Mouse (Mus musculus) embryonic facial prominence, embryonic 12.5 days (tissue): ENCODE results near the gene Krtap5-5. TPM values are rescaled to one million over a fixed set of nuclear protein-coding genes. Genes with fewer than 3 reads are reported as not detected.
"Not testable (repeated sequence)": the region's sequence is repeated elsewhere in the genome, so short reads cannot be mapped to it uniquely, and the experiment has no call there.

ENCODE experiments used
- ATAC-seq: fragments of 200-750 bp; cut with Nextera tagmentation; 2 replicates; pipeline ENCODE4 v1.8.0; 2017; ENCODE audit not compliant: insufficient number of reproducible peaks, insufficient read depth, low FRiP score, low TSS enrichment
- H3K27ac ChIP-seq: fragments of 300-500 bp; sonication (generic); 2 replicates; pipeline ENCODE4 v1.5.1; 2016; ENCODE audit warnings: mild to moderate bottlenecking
- H3K27me3 ChIP-seq: fragments of 300-500 bp; sonication (generic); 2 replicates; pipeline ENCODE4 v1.6.1; 2016; ENCODE audit warnings: mild to moderate bottlenecking, moderate library complexity
- H3K36me3 ChIP-seq: fragments of 300-500 bp; sonication (generic); 2 replicates; pipeline ENCODE4 v1.6.1; 2016; ENCODE audit warnings: mild to moderate bottlenecking
- H3K4me1 ChIP-seq: fragments of 300-500 bp; sonication (generic); 2 replicates; pipeline ENCODE4 v1.6.1; 2016
- H3K4me2 ChIP-seq: fragments of 300-500 bp; sonication (generic); replicated peaks from 2 replicates; pipeline ENCODE4 v1.6.1; 2016; ENCODE audit warnings: mild to moderate bottlenecking, moderate library complexity
- H3K4me3 ChIP-seq: fragments of 300-500 bp; sonication (generic); 2 replicates; pipeline ENCODE4 v1.5.1; 2016; ENCODE audit warnings: mild to moderate bottlenecking
- H3K9ac ChIP-seq: fragments of 300-500 bp; sonication (generic); 2 replicates; pipeline ENCODE4 v1.6.1; 2016; ENCODE audit warnings: mild to moderate bottlenecking, moderate library complexity
- H3K9me3 ChIP-seq: fragments of 300-500 bp; sonication (generic); 2 replicates; pipeline ENCODE4 v1.6.1; 2016; ENCODE audit warnings: mild to moderate bottlenecking, moderate library complexity
- WGBS: fragments of 180-500 bp; shearing (Covaris S2); methylation state at CpG from one replicate; pipeline ENCODE4 v1.1.7; 2016; 5-methylcytosine and 5-hydroxymethylcytosine counted together
- polyA plus RNA-seq: library from polyadenylated mRNA; unstranded; fragments of >200 nt; fragmentation: Nextera tagmentation; extraction: Ambion mirVana; gene quantifications from 2 replicates; pipeline ENCODE4 v1.2.1, GENCODE M21; 2016

The Krtap5-5 gene
- polyA plus RNA-seq, result not detected in 2 replicates

DNA sequence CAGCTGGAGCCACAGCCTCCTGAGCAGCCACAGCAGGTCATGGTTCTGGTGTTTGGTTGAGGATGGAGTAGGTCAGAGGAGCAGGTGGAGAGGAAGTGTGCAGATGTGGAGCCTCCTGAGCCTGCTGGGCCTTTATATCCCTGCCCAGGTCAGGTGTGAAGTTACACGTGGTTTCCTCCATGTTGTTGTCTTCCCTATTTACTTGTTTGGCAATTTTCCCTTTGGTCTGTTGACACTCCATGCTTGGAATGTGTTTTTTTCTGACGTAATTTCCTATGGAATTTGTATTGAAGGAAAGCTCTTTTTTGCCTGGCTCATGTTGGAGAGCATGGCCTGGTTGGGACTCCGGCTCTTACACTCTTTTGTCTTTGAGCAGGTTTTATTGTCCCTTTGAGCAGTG, at the start of gene Krtap5-5:
Gene Krtap5-5 (minus strand): TSS at position 101 of the 400 bp plus-strand sequence.
- H3K4me1 ChIP-seq, ATAC-seq, H3K4me2 ChIP-seq, H3K27ac ChIP-seq, H3K36me3 ChIP-seq, H3K9me3 ChIP-seq, H3K4me3 ChIP-seq, H3K9ac ChIP-seq, H3K27me3 ChIP-seq: not testable (repeated sequence)
- WGBS, result 55% methylated on average over 3 of the region's 3 CpGs

DNA sequence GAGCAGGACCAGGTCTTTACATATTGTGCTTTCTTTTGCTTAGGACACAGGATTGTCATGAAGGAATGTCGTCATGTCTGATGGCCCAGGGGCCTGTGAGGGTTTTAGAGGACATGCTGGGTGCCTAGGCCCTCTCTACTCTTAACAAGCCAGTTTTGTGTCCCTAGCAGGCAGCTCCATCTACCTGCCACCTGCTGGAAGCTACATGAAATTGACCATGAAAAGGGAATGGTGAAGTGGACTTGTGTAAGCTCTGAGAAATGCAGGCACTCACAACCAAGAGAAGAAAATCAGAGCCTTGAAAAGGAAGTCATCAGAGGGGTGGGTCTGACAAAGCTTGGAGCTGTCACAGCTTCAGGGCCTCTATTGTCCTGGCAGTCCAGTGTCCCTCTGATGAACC, 49.5 kb upstream of the Krtap5-5 start:
- H3K4me3 ChIP-seq, H3K4me2 ChIP-seq, H3K9me3 ChIP-seq, H3K36me3 ChIP-seq, ATAC-seq, H3K9ac ChIP-seq, H3K4me1 ChIP-seq, H3K27ac ChIP-seq: not testable (repeated sequence)
- 0 out of 2 replicates have a peak, but pooled peaks cover 12% of the 10 kb centered on the region for H3K27me3 ChIP-seq
- WGBS, result 46% methylated on average over 1 of the region's 1 CpGs

DNA sequence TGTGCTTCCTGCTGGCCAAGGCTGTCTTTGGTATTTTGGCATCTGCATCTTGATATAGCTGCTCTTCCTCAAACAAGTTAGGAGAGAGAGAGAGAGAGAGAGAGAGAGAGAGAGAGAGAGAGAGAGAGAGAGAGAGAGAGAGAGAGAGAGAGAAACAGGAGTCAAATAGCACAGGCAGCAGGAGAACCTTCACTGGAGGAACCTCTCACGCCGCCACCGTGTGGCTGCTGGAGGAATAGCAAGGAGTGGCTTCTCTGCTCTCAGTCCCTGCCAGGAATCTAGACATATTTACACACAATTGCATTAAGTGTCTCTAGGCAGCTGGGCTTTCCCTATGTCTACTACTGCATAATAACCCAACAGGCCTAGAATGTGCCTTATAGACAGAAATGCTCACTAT, 48.4 kb upstream of the Krtap5-5 start:
- H3K4me3 ChIP-seq, H3K9ac ChIP-seq, H3K36me3 ChIP-seq, ATAC-seq, H3K9me3 ChIP-seq, H3K4me2 ChIP-seq, H3K4me1 ChIP-seq, H3K27ac ChIP-seq: not testable (repeated sequence)
- H3K27me3 ChIP-seq, result 0 out of 2 replicates have a peak, but pooled peaks cover 12% of the 10 kb centered on the region
- 0% methylated on average over 3 of the region's 3 CpGs for WGBS

DNA sequence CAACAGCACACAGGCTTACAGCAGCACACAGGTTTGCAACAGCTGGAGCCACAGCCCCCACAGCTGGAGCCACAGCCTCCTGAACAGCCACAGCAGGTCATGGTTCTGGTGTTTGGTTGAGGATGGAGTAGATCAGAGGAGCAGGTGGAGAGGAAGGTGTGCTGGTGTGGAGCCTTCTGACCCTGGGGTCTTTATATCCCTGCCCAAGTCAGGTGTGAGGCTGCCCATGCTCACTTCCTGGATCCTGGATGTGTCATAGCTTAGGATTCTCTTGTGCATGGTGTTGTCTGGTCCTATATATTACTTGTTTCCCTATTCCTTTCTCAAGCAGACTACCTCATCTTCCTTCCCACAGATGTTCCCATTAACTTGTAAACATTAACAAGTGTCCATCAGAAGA, 44.5 kb upstream of the Krtap5-5 start, which contains the start of gene Gm4559:
Gene Gm4559 (minus strand): TSS at position 101 of the 400 bp plus-strand sequence.
- not testable (repeated sequence) for H3K4me3 ChIP-seq, H3K4me2 ChIP-seq, H3K27me3 ChIP-seq, H3K9me3 ChIP-seq, ATAC-seq, H3K36me3 ChIP-seq, H3K27ac ChIP-seq, H3K4me1 ChIP-seq, H3K9ac ChIP-seq

DNA sequence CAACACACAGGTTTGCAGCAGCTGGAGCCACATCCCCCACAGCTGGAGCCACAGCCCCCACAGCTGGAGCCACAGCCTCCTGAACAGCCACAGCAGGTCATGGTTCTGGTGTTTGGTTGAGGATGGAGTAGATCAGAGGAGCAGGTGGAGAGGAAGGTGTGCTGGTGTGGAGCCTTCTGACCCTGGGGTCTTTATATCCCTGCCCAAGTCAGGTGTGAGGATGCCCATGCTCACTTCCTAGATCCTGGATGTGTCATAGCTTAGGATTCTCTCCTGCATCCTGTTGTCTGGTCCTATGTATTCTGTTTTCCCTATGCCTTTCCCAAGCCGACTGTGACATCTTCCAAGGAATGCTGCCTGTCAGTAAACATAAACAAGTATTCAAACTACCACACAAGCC, 28.5 kb upstream of the Krtap5-5 start, which contains the start of gene Gm2431:
Gene Gm2431 (minus strand): TSS at position 101 of the 400 bp plus-strand sequence.
- 36% methylated on average over 1 of the region's 1 CpGs for WGBS
- H3K4me2 ChIP-seq, H3K4me3 ChIP-seq, H3K27ac ChIP-seq, H3K4me1 ChIP-seq, H3K9me3 ChIP-seq, H3K9ac ChIP-seq, H3K36me3 ChIP-seq, ATAC-seq, H3K27me3 ChIP-seq: not testable (repeated sequence)

DNA sequence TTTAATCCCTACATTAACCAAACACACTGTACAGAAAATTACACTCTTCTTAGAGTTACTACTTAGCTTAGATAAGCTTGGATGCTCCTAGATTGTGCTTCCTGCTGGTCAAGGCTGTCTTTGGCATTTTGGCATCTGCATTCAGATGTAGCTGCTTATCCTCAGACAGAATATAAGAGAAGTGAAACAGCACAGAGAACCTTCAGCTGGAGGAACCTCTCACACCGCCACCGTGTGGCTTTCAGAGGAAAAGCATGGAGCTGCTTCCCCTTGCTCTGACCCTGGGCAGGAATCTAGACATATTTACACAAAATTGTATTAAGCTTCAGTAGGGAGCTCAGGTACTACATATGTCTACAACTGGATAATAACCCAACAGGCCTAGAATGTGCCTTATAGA, 25.7 kb upstream of the Krtap5-5 start:
- Histone ChIP-seq H3K9me3 (no peaks in the 10 kb centered on the region), H3K9ac (no peak overlapping the region), H3K36me3 (no peaks in the 10 kb centered on the region), H3K4me1 (no peaks in the 10 kb centered on the region), H3K27me3 (no peaks in the 10 kb centered on the region; the same call in 1 of the 2 replicates), H3K27ac (no peak overlapping the region), H3K4me3 (no peak overlapping the region), H3K4me2 (no peak overlapping the region)
- ATAC-seq, result no peak
- 0% methylated on average over 2 of the region's 2 CpGs for WGBS

DNA sequence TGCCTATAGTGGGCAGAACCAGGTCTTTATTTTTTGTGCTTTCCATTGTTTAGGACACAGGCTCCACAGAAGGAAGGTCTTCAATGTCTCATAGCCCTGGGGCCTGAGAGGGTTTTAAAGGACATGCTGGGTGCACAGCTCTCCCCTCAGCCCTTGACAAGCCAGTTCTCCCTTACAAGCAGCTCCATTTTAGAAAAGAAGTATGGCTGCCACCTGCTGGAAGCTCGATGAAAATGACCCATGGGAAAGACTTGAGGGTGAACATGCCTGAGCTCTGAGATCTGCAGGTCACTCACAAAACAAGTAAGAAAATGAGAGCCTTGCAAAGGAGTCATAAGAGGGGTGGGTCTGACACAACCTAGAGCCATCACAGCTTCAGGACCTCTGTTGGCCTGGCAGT, 20.1 kb upstream of the Krtap5-5 start:
- H3K36me3 ChIP-seq, result no peaks in the 10 kb centered on the region
- ATAC-seq, result no peak
- H3K4me3 ChIP-seq, result no peak overlapping the region
- H3K4me2 ChIP-seq, result no peak overlapping the region
- H3K4me1 ChIP-seq, result no peaks in the 10 kb centered on the region
- WGBS, result 0% methylated on average over 1 of the region's 1 CpGs
- H3K9ac ChIP-seq, result no peak overlapping the region
- no peaks in the 10 kb centered on the region; the same call in 1 of the 2 replicates for H3K27me3 ChIP-seq
- H3K27ac ChIP-seq, result no peak overlapping the region
- no peaks in the 10 kb centered on the region for H3K9me3 ChIP-seq

DNA sequence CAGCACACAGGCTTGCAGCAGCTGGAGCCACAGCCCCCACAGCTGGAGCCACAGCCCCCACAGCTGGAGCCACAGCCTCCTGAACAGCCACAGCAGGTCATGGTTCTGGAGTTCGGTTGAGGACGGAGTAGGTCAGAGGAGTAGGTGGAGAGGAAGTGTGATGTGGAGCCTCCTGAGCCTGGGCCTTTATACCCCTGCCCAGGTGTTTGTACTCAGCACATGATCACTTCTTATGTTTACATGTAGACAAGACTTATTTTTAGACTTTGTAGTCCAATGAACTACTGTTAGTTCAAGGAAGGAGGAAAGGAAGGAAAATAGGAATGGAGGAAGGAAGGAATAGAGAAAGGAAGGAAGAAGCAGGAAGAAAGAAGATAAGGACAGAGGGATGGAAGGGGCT, 11.2 kb upstream of the Krtap5-5 start, which contains the start of gene Gm40460:
Gene Gm40460 (minus strand): TSS at position 101 of the 400 bp plus-strand sequence.
- no peaks in the 10 kb centered on the region for H3K27me3 ChIP-seq
- H3K4me2 ChIP-seq, result no peak within 1 kb of the TSS
- no peaks in the 10 kb centered on the region for H3K4me1 ChIP-seq
- ATAC-seq, result no peak
- H3K4me3 ChIP-seq, result no peak within 1 kb of the TSS
- H3K27ac ChIP-seq, result no peak within 1 kb of the TSS
- 40% methylated on average over 2 of the region's 2 CpGs for WGBS
- no peaks in the 10 kb centered on the region for H3K36me3 ChIP-seq
- no peaks in the 10 kb centered on the region for H3K9me3 ChIP-seq
- no peak within 1 kb of the TSS for H3K9ac ChIP-seq

DNA sequence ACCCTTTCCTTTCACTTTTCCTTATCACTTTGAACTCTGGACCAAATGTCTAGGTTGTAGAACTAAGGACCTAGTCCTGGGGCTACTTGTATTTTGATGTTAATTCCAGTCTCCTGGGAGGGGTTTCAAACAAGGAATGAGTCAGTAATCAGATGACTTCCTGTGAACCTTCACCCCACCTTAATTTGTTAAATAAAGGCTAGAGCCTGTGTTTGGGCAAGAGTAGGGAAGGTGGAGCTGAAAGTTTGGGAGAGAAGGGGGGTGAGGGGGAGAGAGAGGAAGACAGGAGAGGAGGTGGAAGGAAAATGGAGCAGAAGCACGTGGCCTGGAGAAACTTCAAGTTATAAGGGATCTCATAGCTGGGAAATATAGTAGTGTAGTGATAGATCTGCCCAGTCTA, 1.8 kb upstream of the Krtap5-5 start:
- no peak for ATAC-seq
- H3K9me3 ChIP-seq, result no peaks in the 10 kb centered on the region
- 26% methylated on average over 1 of the region's 1 CpGs for WGBS
- H3K9ac ChIP-seq, result no peak overlapping the region
- H3K27ac ChIP-seq, result no peak overlapping the region
- H3K4me2 ChIP-seq, result no peak overlapping the region
- no peaks in the 10 kb centered on the region for H3K36me3 ChIP-seq
- H3K27me3 ChIP-seq, result no peaks in the 10 kb centered on the region
- no peak overlapping the region for H3K4me3 ChIP-seq
- no peaks in the 10 kb centered on the region for H3K4me1 ChIP-seq

DNA sequence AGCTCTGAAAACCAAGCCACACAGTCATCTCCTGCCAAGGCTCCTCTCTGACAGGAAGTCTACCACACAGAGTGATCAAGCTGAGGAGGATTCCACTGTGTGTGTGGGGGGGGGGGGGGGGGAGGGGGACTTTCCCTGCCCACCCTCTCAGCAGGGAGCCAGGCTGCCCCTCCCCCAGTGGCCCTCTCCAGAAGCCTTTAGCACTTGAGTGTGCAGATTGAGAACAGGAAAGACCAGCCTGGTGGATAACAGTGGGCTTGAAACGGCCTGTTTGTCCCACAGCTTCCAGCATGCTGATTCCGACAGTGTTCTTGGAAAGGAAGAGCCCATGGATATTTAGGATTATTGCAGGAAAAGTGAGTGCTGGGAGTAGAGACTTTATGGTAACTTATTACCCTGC, 5.3 kb downstream of the Krtap5-5 start:
- ATAC-seq, result no peak
- H3K9ac ChIP-seq, result no peak overlapping the region
- no peaks in the 10 kb centered on the region for H3K9me3 ChIP-seq
- no peaks in the 10 kb centered on the region for H3K36me3 ChIP-seq
- H3K4me2 ChIP-seq, result no peak overlapping the region
- 26% methylated on average over 2 of the region's 2 CpGs for WGBS
- no peak overlapping the region for H3K4me3 ChIP-seq
- no peak overlapping the region for H3K27ac ChIP-seq
- peaks cover 5% of the 10 kb centered on the region; the same call in 1 of the 2 replicates for H3K4me1 ChIP-seq
- no peaks in the 10 kb centered on the region for H3K27me3 ChIP-seq

DNA sequence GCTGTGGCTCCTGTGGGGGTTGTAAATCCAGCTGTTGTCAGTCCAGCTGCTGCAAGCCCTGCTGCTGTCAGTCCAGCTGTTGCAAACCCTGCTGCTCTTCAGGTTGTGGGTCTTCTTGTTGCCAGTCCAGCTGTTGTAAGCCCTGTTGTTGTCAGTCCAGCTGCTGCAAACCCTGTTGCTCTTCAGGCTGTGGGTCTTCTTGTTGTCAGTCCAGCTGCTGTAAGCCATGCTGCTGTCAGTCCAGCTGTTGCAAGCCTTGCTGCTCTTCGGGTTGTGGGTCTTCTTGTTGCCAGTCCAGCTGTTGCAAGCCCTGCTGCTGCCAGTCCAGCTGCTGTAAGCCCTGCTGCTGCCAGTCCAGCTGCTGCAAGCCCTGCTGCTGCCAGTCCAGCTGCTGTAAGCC, 17.6 kb downstream of the Krtap5-5 start:
- H3K4me1 ChIP-seq, H3K27ac ChIP-seq, H3K4me3 ChIP-seq, H3K27me3 ChIP-seq, H3K9me3 ChIP-seq, ATAC-seq, H3K36me3 ChIP-seq, H3K9ac ChIP-seq, H3K4me2 ChIP-seq: not testable (repeated sequence)
- 56% methylated on average over 1 of the region's 1 CpGs for WGBS

DNA sequence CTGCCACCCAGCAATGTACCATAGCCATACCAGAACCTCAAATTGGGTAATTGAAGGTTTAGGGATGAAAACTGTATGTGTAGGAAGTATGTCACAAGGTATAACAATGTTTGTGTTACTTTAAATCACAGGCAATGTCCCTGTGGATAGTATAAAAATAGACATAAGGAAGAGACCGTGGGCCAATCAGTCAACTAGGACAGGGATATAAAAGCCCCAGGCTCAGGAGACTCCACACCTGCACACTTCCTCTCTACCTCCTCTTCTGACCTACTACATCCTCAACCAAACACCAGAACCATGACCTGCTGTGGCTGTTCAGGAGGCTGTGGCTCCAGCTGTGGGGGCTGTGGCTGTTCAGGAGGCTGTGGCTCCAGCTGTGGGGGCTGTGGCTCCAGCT, 18.2 kb downstream of the Krtap5-5 start, which contains the start of gene Gm7579:
Gene Gm7579 (plus strand): TSS at position 301 of the 400 bp plus-strand sequence.
- 78% methylated on average over 1 of the region's 1 CpGs for WGBS

DNA sequence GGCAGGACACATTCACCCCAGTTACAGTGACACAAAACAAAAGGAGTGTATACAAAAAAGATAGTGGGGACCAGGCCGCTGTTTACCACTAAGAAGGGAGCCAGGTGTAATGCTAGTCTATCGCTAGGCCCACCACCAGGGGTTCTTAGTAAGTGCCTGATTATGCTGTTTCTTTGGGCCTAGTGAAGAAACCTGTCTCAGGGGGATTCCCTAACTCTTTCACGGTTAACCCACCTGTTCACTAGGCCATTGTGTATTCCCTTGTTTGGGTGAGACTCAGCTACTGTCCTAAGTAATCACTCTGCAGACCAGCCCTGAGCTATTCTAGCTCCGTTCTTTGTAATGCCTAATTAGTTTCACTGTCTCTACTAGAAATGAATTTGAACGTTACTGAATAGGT, 22.9 kb downstream of the Krtap5-5 start:
- ATAC-seq, result not testable (repeated sequence)

More for the DNA sequence above, 18.2 kb downstream of the Krtap5-5 start, which contains the start of gene Gm7579:
- Histone ChIP-seq H3K27me3 (no peaks in the 10 kb centered on the region), H3K27ac (no peak within 1 kb of the TSS), H3K9ac (no peak within 1 kb of the TSS), H3K36me3 (no peaks in the 10 kb centered on the region), H3K4me1 (no peaks in the 10 kb centered on the region), H3K4me2 (no peak within 1 kb of the TSS), H3K9me3 (no peaks in the 10 kb centered on the region), H3K4me3 (no peak within 1 kb of the TSS)
- ATAC-seq, result no peak

More for the DNA sequence above, 22.9 kb downstream of the Krtap5-5 start:
- H3K4me2 ChIP-seq, H3K4me3 ChIP-seq, H3K36me3 ChIP-seq, H3K27me3 ChIP-seq, H3K9me3 ChIP-seq, H3K27ac ChIP-seq, H3K4me1 ChIP-seq, H3K9ac ChIP-seq: not testable (repeated sequence)
- 75% methylated on average over 5 of the region's 5 CpGs for WGBS
